Mouse (Mus musculus): ENCODE measurements around the gene Gapt.

GRCm38 (mm10) chr13:110392631-110393030 lies 35.6 kb upstream of the Gapt start:
- TF ChIP-seq CTCF (conservative IDR thresholded peaks at IDR 0.05; ENCODE audit: insufficient read depth, insufficient read length, low read depth, low read length) (no peak), POLR2A (IDR thresholded peaks at IDR 0.05; ENCODE audit: low read depth, low read length) (no peak)

Measured in kidney, adult 2 months (tissue).